Mouse (Mus musculus) embryonic facial prominence, embryonic 12.5 days (tissue): ENCODE results near the gene Sdr42e1. TPM values are rescaled to one million over a fixed set of nuclear protein-coding genes. Genes with fewer than 3 reads are reported as not detected.

Experiments
- ATAC-seq: fragments of 200-750 bp; cut with Nextera tagmentation; 2 replicates; pipeline ENCODE4 v1.8.0; 2017; ENCODE audit not compliant: insufficient number of reproducible peaks, insufficient read depth, low FRiP score, low TSS enrichment
- H3K27ac ChIP-seq: fragments of 300-500 bp; sonication (generic); 2 replicates; pipeline ENCODE4 v1.5.1; 2016; ENCODE audit warnings: mild to moderate bottlenecking
- H3K27me3 ChIP-seq: fragments of 300-500 bp; sonication (generic); 2 replicates; pipeline ENCODE4 v1.6.1; 2016; ENCODE audit warnings: mild to moderate bottlenecking, moderate library complexity
- H3K36me3 ChIP-seq: fragments of 300-500 bp; sonication (generic); 2 replicates; pipeline ENCODE4 v1.6.1; 2016; ENCODE audit warnings: mild to moderate bottlenecking
- H3K4me1 ChIP-seq: fragments of 300-500 bp; sonication (generic); 2 replicates; pipeline ENCODE4 v1.6.1; 2016
- H3K4me2 ChIP-seq: fragments of 300-500 bp; sonication (generic); replicated peaks from 2 replicates; pipeline ENCODE4 v1.6.1; 2016; ENCODE audit warnings: mild to moderate bottlenecking, moderate library complexity
- H3K4me3 ChIP-seq: fragments of 300-500 bp; sonication (generic); 2 replicates; pipeline ENCODE4 v1.5.1; 2016; ENCODE audit warnings: mild to moderate bottlenecking
- H3K9ac ChIP-seq: fragments of 300-500 bp; sonication (generic); 2 replicates; pipeline ENCODE4 v1.6.1; 2016; ENCODE audit warnings: mild to moderate bottlenecking, moderate library complexity
- H3K9me3 ChIP-seq: fragments of 300-500 bp; sonication (generic); 2 replicates; pipeline ENCODE4 v1.6.1; 2016; ENCODE audit warnings: mild to moderate bottlenecking, moderate library complexity
- WGBS: fragments of 180-500 bp; shearing (Covaris S2); methylation state at CpG from one replicate; pipeline ENCODE4 v1.1.7; 2016; 5-methylcytosine and 5-hydroxymethylcytosine counted together
- polyA plus RNA-seq: library from polyadenylated mRNA; unstranded; fragments of >200 nt; fragmentation: Nextera tagmentation; extraction: Ambion mirVana; gene quantifications from 2 replicates; pipeline ENCODE4 v1.2.1, GENCODE M21; 2016

Gene Sdr42e1
- polyA plus RNA-seq, 1 experiment from 2014 or later: 1.2 TPM

DNA sequence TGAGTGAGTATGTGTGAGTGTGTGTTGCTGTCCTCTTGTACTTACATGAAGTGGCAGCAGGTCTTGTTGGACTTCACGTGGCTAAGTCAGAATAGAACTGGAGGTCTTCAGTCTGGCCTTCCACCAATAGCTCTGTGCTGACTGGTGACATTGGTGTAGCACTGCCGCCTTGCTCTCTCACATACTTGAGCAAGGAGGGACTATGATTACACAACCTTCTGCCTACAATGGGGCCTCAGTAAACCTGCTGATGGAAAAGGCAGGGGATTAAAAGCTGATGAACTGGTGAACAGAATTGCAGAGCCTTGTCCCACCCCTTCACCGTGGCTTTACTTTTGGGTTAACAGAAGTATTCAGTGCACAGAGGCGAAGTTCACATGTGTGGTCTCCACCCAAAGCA, 18.6 kb upstream of the Sdr42e1 start:
- no peak overlapping the region for H3K4me3 ChIP-seq
- no peak overlapping the region for H3K9ac ChIP-seq
- no peaks in the 10 kb centered on the region for H3K9me3 ChIP-seq
- H3K36me3 ChIP-seq: no peaks in the 10 kb centered on the region
- no peak overlapping the region for H3K4me2 ChIP-seq
- no peaks in the 10 kb centered on the region for H3K27me3 ChIP-seq
- no peak overlapping the region for H3K27ac ChIP-seq
- ATAC-seq: no peak
- H3K4me1 ChIP-seq: no peaks in the 10 kb centered on the region
- 89% methylated on average over 4 of the region's 4 CpGs for WGBS

DNA sequence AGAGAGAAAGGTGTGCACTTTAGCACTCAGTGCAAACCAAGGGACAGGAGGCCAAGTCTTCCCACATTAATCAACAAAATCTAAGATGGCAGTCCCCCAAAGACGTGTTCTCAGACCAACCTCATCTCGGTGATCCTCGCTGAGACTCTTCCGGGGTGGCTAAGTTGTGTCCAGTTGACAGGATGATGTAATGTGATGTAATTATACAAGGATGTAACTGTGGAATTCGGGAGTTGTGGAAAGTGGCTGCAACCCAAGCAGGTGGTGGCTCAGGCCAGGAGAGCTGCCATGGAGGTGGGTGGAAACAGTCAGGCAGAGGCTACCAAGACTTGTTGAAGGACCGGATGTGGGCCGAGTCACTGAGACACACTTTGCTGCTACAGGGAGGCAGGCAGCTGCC, 14.4 kb upstream of the Sdr42e1 start:
- H3K9me3 ChIP-seq: no peaks in the 10 kb centered on the region
- WGBS: 83% methylated on average over 7 of the region's 7 CpGs

GRCm38 (mm10) chr8:117684504-117684903, 11.0 kb upstream of the Sdr42e1 start:
- no peak overlapping the region for H3K4me3 ChIP-seq
- no peak overlapping the region for H3K27ac ChIP-seq
- no peaks in the 10 kb centered on the region for H3K27me3 ChIP-seq
- no peaks in the 10 kb centered on the region for H3K4me1 ChIP-seq
- ATAC-seq: no peak
- no peaks in the 10 kb centered on the region for H3K36me3 ChIP-seq
- H3K4me2 ChIP-seq: no peak overlapping the region
- WGBS: 64% methylated on average over 11 of the region's 11 CpGs
- H3K9me3 ChIP-seq: no peaks in the 10 kb centered on the region
- H3K9ac ChIP-seq: 0 out of 2 replicates have a peak overlapping the region, but pooled peaks have one; percentile 4

More for the DNA sequence above, 14.4 kb upstream of the Sdr42e1 start:
- no peaks in the 10 kb centered on the region for H3K36me3 ChIP-seq
- no peak overlapping the region for H3K27ac ChIP-seq
- ATAC-seq: no peak
- no peak overlapping the region for H3K4me2 ChIP-seq
- H3K27me3 ChIP-seq: no peaks in the 10 kb centered on the region
- H3K9ac ChIP-seq: no peak overlapping the region
- H3K4me3 ChIP-seq: no peak overlapping the region
- H3K4me1 ChIP-seq: no peaks in the 10 kb centered on the region

GRCm38 (mm10) chr8:117683925-117684472, 10.5 kb upstream of the Sdr42e1 start:
- Histone ChIP-seq H3K36me3 (no peaks in the 10 kb centered on the region), H3K4me1 (no peaks in the 10 kb centered on the region), H3K4me3 (no peak overlapping the region), H3K9ac (no peak overlapping the region), H3K27ac (no peak overlapping the region), H3K9me3 (no peaks in the 10 kb centered on the region), H3K27me3 (no peaks in the 10 kb centered on the region), H3K4me2 (no peak overlapping the region)
- WGBS: 85% methylated on average over 10 of the region's 10 CpGs
- ATAC-seq: no peak

DNA sequence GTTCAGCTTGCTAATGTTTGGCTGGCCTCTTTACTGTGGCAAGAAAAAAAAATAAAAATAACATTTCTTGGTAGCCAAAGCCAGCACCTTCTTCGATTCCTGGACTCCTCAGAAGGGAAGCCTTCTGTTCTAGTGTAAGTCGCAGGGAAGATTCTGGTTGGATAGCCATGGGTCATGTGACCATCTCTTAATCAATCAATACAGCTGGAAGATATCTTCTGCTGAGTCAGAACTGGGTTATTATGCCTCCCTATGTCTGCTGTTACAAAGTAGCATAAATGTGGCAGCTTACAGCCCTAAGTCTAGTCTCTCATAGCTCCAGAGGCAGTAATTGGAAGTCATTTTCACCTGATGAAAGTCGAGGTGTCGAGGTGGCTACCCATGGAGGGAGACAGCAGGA, 5.2 kb upstream of the Sdr42e1 start:
- Histone ChIP-seq H3K27me3 (no peaks in the 10 kb centered on the region), H3K9me3 (no peaks in the 10 kb centered on the region), H3K4me3 (no peak overlapping the region), H3K4me2 (no peak overlapping the region), H3K9ac (no peak overlapping the region), H3K27ac (no peak overlapping the region), H3K4me1 (no peaks in the 10 kb centered on the region), H3K36me3 (no peaks in the 10 kb centered on the region)
- 86% methylated on average over 4 of the region's 4 CpGs for WGBS
- ATAC-seq: no peak

GRCm38 (mm10) chr8:117677011-117677410, 3.5 kb upstream of the Sdr42e1 start:
- H3K27ac ChIP-seq: no peak overlapping the region
- no peaks in the 10 kb centered on the region for H3K9me3 ChIP-seq
- no peaks in the 10 kb centered on the region for H3K4me1 ChIP-seq
- H3K4me2 ChIP-seq: no peak overlapping the region
- no peaks in the 10 kb centered on the region for H3K27me3 ChIP-seq
- no peak overlapping the region for H3K4me3 ChIP-seq
- ATAC-seq: no peak
- H3K9ac ChIP-seq: no peak overlapping the region
- H3K36me3 ChIP-seq: no peaks in the 10 kb centered on the region
- 69% methylated on average over 8 of the region's 8 CpGs for WGBS

- ATAC-seq: no peak
- H3K9me3 ChIP-seq: no peaks in the 10 kb centered on the region
- no peak overlapping the region for H3K4me3 ChIP-seq
- 67% methylated on average over 9 of the region's 9 CpGs for WGBS
- no peak overlapping the region for H3K27ac ChIP-seq
- H3K4me2 ChIP-seq: no peak overlapping the region
- no peaks in the 10 kb centered on the region for H3K36me3 ChIP-seq
- H3K27me3 ChIP-seq: no peaks in the 10 kb centered on the region
- no peaks in the 10 kb centered on the region for H3K4me1 ChIP-seq
- no peak overlapping the region for H3K9ac ChIP-seq
These were observed 3.0 kb upstream of the Sdr42e1 start for GRCm38 (mm10) chr8:117676460-117676859.

DNA sequence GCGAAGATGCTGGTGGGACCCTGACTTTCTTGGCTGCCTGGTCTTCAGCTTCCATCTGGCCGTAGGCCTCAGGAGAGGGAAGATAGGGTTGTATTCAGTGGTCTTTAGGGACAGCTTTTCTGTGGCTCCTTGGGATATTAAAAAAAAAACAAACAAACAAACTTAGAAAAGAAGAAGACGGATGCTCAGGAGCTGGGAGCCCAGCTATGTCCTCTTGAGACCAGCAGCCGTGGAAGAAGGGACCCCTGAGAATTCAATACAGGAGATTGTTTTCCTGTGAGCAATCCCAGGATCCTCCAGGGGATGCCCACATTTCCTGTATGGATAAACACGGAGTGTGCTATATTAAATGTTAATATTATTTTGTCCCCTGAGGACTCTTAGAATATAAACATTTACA, 1.7 kb upstream of the Sdr42e1 start:
- no peaks in the 10 kb centered on the region for H3K27me3 ChIP-seq
- H3K4me2 ChIP-seq: no peak overlapping the region
- no peaks in the 10 kb centered on the region for H3K9me3 ChIP-seq
- H3K4me3 ChIP-seq: no peak overlapping the region
- ATAC-seq: no peak
- H3K27ac ChIP-seq: no peak overlapping the region
- H3K36me3 ChIP-seq: no peaks in the 10 kb centered on the region
- H3K9ac ChIP-seq: no peak overlapping the region
- 70% methylated on average over 5 of the region's 5 CpGs for WGBS
- 0 out of 2 replicates have a peak, but pooled peaks cover 7% of the 10 kb centered on the region for H3K4me1 ChIP-seq

- Histone ChIP-seq H3K4me2 (no peak overlapping the region), H3K9ac (no peak overlapping the region), H3K9me3 (no peaks in the 10 kb centered on the region), H3K27me3 (no peaks in the 10 kb centered on the region), H3K4me3 (no peak overlapping the region), H3K27ac (no peak overlapping the region), H3K4me1 (0 out of 2 replicates have a peak, but pooled peaks cover 8% of the 10 kb centered on the region), H3K36me3 (no peaks in the 10 kb centered on the region)
- 89% methylated on average over 3 of the region's 3 CpGs for WGBS
- ATAC-seq: no peak
These were observed 931 bp downstream of the Sdr42e1 start for GRCm38 (mm10) chr8:117672558-117672957.

GRCm38 (mm10) chr8:117670461-117670860, 3.0 kb downstream of the Sdr42e1 start:
- Histone ChIP-seq H3K9ac (no peak overlapping the region), H3K4me3 (no peak overlapping the region), H3K36me3 (no peaks in the 10 kb centered on the region), H3K27ac (no peak overlapping the region), H3K27me3 (no peaks in the 10 kb centered on the region), H3K4me2 (peak overlapping the region; percentile 29; the same call in 1 of the 2 replicates), H3K4me1 (0 out of 2 replicates have a peak, but pooled peaks cover 8% of the 10 kb centered on the region), H3K9me3 (no peaks in the 10 kb centered on the region)
- WGBS: 7% methylated on average over 11 of the region's 11 CpGs
- ATAC-seq: no peak

DNA sequence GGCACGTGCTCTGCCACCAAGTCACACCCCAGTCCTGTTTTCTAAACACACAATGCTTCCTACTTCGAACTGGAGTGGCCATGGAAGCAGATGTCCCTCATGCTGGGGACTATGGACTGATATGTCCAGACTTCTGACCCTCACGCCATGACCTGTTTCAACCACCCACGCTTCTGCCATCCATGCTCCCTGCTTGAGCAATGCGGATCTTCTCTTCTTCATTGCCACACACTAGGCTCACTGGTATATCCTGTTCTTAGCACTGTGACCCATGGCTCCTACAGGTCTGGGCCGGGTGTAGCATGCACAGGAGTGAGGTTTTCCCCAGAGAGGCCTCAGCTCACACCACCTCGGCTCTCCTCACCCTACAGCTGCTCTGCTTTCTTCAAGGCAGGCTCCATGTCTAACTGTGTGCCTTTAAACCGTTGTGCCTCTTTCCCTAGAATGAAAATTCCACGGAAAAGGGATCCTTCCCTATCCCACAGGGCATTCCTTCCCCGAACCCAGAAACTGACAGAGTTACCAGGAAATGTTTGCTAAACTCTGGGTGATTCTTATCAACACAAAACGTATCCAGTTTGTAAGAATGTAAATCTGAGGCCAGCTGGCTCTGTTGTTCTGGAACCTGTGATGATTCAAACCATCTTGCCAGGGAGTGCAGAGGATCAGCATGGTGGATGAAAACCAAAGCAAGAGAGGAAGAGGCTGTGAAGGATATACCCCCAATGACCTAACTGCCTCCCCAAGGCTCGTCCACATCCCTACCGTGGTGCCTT, 6.0 kb downstream of the Sdr42e1 start:
- H3K36me3 ChIP-seq: no peaks in the 10 kb centered on the region
- H3K27ac ChIP-seq: no peak overlapping the region
- no peak for ATAC-seq
- no peaks in the 10 kb centered on the region for H3K27me3 ChIP-seq
- H3K4me3 ChIP-seq: no peak overlapping the region
- no peak overlapping the region for H3K4me2 ChIP-seq
- WGBS: 73% methylated on average over 13 of the region's 13 CpGs
- 0 out of 2 replicates have a peak, but pooled peaks cover 8% of the 10 kb centered on the region for H3K4me1 ChIP-seq
- no peak overlapping the region for H3K9ac ChIP-seq
- no peaks in the 10 kb centered on the region for H3K9me3 ChIP-seq

GRCm38 (mm10) chr8:117660358-117661031, 13.0 kb downstream of the Sdr42e1 start:
- H3K36me3 ChIP-seq: no peaks in the 10 kb centered on the region
- peak; percentile 75; the same call in 1 of the 2 replicates for ATAC-seq
- 27% methylated on average over 11 of the region's 11 CpGs for WGBS
- no peaks in the 10 kb centered on the region for H3K9me3 ChIP-seq
- H3K9ac ChIP-seq: no peak overlapping the region
- peak overlapping the region; percentile 10; the same call in 1 of the 2 replicates for H3K4me2 ChIP-seq
- no peaks in the 10 kb centered on the region for H3K27me3 ChIP-seq
- H3K4me3 ChIP-seq: no peak overlapping the region
- H3K4me1 ChIP-seq: peaks cover 13% of the 10 kb centered on the region
- H3K27ac ChIP-seq: 0 out of 2 replicates have a peak overlapping the region, but pooled peaks have one; percentile 3
